Mouse (Mus musculus) liver (tissue): ENCODE data around the gene Loxl1.

Source experiments
- DNase-seq: peaks from one replicate; pipeline ENCODE4 v3.0.0-alpha.2; 2020; ENCODE audit warnings: mixed read lengths

The Loxl1 gene

DNA sequence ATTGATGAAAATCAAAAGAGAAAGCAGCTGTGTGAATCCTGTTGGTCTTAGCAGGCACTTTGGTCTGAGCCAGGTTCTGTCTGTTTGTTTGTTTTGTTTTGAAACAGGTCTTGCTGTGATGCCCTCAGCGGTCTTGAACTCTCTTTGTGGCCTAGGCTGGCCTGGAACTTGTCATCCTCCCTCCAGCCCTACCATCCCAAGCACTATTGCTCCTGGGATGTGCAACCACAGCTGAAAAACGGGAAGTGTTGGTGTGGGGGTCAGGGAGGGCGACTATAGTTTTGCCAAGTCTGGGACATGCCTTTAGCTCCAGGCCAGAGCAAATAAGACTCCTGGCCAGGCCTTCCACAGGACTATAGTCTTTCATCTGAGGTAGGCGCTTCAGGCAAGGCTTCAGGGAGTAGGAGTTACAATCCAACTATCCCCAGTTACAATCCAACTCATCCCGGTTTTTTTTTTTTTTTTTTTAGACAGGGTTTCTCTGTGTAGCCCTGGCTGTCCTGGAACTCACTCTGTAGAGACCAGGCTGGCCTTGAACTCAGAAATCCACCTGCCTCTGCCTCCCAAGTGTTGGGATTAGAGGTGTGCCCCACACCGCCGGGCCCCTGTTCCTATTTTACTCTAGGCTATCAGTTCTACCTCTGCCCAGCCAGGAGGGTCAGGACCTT lies 64.1 kb downstream of the Loxl1 start:
- peak; percentile 51 for DNase-seq

DNA sequence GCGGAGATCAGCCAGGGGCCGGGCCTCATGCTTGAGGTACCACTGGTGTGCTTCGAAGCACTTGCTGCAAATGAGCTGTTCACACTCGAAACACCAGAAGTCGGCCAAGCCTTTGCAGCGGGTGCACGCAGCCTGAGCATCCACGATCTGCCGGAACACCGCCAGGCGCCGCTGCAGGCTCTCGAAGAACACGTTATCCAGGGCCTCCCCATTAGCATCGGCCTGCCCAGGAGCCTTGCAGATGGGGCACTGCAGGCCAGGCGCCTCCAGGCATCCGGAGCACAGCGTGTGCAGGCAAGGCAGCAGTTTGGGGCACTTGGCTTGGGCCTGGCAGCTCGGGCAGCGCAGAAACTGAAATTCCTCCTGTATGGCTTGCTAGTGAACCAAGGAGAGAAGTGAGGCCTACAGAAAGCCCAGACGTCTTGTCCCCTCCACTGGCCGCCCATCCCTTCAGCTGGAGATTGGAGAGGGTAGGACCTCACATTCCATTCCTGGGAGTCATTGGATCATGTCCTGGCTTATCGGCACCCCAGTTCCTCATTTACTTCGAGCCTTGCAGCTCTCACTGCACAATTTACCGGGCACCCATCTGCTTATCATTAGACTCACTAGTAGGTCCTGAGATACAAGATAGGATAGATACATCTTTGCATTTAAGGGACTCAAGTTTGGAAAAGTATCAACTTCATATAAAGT lies 65.8 kb downstream of the Loxl1 start:
- peak; percentile 93 for DNase-seq

DNA sequence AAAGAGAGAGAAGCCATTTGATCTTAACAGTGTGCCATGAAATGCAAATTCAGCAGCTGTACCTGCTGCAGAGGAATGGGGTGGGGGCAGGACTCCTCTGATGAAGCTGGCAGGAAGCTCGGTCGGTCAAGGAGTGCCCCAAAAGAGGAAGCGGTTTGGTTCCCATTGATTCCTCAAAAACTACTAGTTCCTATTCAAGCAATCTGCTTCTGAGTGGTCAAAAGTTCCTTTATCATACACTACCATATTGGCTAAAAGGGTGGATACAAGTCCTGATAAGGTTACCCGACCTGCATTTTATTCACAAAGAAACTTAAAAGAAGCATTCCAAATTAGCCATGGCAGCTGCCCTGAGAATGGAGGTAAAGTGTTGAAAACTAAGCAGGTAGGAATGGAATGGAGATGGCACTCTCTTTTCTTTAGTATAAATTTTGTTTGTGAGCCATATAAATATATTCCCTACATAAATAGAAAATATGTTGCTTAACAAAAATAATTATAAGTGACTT lies 66.8 kb downstream of the Loxl1 start:
- peak; percentile 75 for DNase-seq

DNA sequence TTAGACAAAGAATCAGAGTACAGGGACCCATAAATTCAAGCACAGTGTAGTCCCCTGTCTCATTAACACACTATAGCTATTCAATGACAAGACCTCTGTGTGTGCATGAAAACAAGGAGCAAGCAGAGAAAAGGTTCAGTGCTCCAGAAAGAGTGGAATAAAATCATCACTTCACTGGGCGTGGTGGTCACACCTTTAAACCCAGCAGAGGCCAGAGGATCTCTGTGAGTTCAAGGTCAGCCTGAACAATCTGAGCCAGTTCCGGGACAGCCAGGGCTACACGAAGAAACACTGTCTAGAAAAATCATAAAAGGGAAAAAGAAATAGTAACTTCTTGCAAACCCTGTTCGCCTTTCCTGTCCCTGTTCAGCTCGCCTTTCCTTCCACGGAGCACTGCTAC lies 69.3 kb downstream of the Loxl1 start:
- DNase-seq: no peak

DNA sequence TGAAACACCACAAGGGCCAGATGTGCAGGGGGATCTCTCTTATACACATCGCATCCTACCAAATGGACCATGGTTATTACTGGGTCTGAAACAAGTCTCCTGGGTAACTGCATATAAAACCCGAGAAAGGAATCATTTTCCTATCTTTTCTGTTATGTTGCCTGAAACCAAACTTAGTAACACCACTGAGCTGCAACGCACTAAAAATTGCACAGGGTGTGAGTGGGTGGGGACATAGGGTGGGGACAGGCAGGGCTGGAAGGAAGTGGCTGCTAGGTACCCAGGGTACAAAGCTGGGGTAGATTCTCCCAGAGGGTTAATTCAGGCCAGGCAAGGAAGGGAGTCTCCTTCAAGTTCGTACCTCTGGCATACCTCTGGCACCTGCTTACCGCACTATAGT lies 70.3 kb downstream of the Loxl1 start:
- DNase-seq: peak; percentile 27

DNA sequence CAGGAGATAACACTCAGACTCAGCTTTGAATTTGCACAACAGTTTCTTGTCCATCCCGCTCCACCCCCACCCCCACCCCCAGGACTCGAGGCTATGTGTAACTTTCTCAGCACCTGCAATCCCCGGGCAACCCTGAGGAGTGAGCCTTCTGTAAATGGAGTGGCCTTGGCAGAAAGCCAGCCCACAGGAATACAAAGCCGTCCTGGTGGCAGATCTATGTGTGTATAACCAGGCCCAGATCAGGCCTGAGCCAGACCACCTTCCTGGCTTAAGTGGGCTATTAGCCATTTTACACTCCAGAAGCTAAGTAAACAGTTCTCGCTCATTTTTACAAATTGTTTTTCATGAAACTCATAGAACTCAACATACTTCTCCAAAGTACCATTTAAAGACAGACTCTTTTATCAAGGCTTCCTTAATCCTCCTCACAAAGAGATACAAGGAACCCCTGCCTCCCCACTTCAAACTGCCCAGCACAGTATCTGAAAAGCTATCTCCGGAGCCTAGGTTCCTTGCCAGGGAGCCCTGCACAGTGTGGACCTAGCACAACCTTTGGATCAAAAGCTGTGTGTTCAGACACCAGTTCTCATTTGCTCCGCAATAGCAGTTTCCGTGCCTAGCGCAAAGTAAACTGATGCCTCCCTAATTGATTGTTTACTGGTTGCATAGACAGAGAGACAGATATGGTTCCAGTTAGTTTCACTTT lies 71.1 kb downstream of the Loxl1 start:
- peak; percentile 26 for DNase-seq
